Mouse (Mus musculus) right cerebral cortex, postnatal 36 days (tissue): ENCODE results near the gene Ttc7.

Experiments
- DNase-seq, 2 experiments: peaks; one replicate each; pipeline ENCODE4 v3.0.0; 2022; ENCODE audit warnings: low spot score in 2 of 2, mixed read lengths in 1 of 2

The Ttc7 gene

DNA sequence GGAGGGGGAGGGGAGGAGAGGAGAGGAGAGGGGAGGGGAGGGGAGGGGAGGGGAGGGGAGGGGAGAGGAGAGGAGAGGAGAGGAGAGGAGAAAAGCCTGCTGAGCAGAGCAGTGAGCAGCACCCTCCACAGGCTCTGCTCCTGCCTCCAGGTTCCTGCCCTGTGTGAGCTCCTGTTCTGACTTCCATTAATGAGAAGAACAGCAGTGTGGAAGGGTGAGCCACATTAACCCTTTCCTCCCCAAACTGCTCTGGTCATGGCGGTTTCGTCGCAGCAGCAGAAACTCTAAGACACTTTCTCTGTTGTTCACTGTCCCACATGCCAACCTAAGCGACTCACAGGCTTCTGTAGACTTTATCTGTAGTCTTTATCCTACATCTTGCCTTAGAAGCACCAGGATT lies 124.0 kb downstream of the Ttc7 start:
- no peak for DNase-seq

- DNase-seq = no peak
Observed at GRCm38 (mm10) chr17:87418082-87418481, 135.4 kb downstream of the Ttc7 start.

GRCm38 (mm10) chr17:87427511-87427910 lies 144.8 kb downstream of the Ttc7 start, which contains the start of gene Stpg4:
Stpg4 (minus strand) TSS chr17:87427741.
- no peak for DNase-seq

DNA sequence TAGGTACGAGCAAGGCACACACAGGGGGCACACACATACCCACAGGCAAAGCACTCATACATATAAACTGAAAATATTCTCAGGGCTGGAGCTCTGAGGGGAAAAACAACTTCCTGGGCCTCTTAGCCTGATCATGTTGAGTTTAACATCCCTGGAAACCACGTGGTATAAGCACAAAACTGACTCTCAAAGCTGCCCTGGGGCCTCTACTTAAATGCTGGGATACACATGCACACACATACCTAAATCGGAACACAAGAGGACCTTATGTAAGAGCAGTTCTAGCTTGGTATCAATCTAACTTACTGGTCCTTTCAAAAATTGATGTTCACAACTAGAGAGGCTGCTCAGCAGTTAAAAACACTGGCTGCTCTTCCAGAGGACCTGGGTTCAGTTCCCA lies 146.7 kb downstream of the Ttc7 start:
- DNase-seq = no peak
